Mouse (Mus musculus) embryonic facial prominence, embryonic 12.5 days (tissue): ENCODE measurements around the gene Ssbp4. TPM values are rescaled to one million over a fixed set of nuclear protein-coding genes. Genes with fewer than 3 reads are reported as not detected.

ENCODE experiments used
- ATAC-seq: fragments of 200-750 bp; cut with Nextera tagmentation; 2 replicates; pipeline ENCODE4 v1.8.0; 2017; ENCODE audit not compliant: insufficient number of reproducible peaks, insufficient read depth, low FRiP score, low TSS enrichment
- H3K27ac ChIP-seq: fragments of 300-500 bp; sonication (generic); 2 replicates; pipeline ENCODE4 v1.5.1; 2016; ENCODE audit warnings: mild to moderate bottlenecking
- H3K27me3 ChIP-seq: fragments of 300-500 bp; sonication (generic); 2 replicates; pipeline ENCODE4 v1.6.1; 2016; ENCODE audit warnings: mild to moderate bottlenecking, moderate library complexity
- H3K36me3 ChIP-seq: fragments of 300-500 bp; sonication (generic); 2 replicates; pipeline ENCODE4 v1.6.1; 2016; ENCODE audit warnings: mild to moderate bottlenecking
- H3K4me1 ChIP-seq: fragments of 300-500 bp; sonication (generic); 2 replicates; pipeline ENCODE4 v1.6.1; 2016
- H3K4me2 ChIP-seq: fragments of 300-500 bp; sonication (generic); replicated peaks from 2 replicates; pipeline ENCODE4 v1.6.1; 2016; ENCODE audit warnings: mild to moderate bottlenecking, moderate library complexity
- H3K4me3 ChIP-seq: fragments of 300-500 bp; sonication (generic); 2 replicates; pipeline ENCODE4 v1.5.1; 2016; ENCODE audit warnings: mild to moderate bottlenecking
- H3K9ac ChIP-seq: fragments of 300-500 bp; sonication (generic); 2 replicates; pipeline ENCODE4 v1.6.1; 2016; ENCODE audit warnings: mild to moderate bottlenecking, moderate library complexity
- H3K9me3 ChIP-seq: fragments of 300-500 bp; sonication (generic); 2 replicates; pipeline ENCODE4 v1.6.1; 2016; ENCODE audit warnings: mild to moderate bottlenecking, moderate library complexity
- WGBS: fragments of 180-500 bp; shearing (Covaris S2); methylation state at CpG from one replicate; pipeline ENCODE4 v1.1.7; 2016; 5-methylcytosine and 5-hydroxymethylcytosine counted together
- polyA plus RNA-seq: library from polyadenylated mRNA; unstranded; fragments of >200 nt; fragmentation: Nextera tagmentation; extraction: Ambion mirVana; gene quantifications from 2 replicates; pipeline ENCODE4 v1.2.1, GENCODE M21; 2016

Ssbp4 gene
- polyA plus RNA-seq, 1 experiment from 2014 or later = 134 TPM

- H3K36me3 ChIP-seq = no peaks in the 10 kb centered on the region
- WGBS = 21% methylated on average over 24 of the region's 24 CpGs
- H3K4me3 ChIP-seq = no peak overlapping the region
- H3K9ac ChIP-seq = no peak overlapping the region
- peaks cover 22% of the 10 kb centered on the region for H3K27me3 ChIP-seq
- H3K9me3 ChIP-seq = no peaks in the 10 kb centered on the region
- 0 out of 2 replicates have a peak overlapping the region, but pooled peaks have one; percentile 3 for H3K4me2 ChIP-seq
- H3K27ac ChIP-seq = no peak overlapping the region
- H3K4me1 ChIP-seq = peaks cover 24% of the 10 kb centered on the region
- no peak for ATAC-seq
Observed at GRCm38 (mm10) chr8:70631436-70631835, 22.8 kb upstream of the Ssbp4 start.

- H3K9me3 ChIP-seq = no peaks in the 10 kb centered on the region
- peak overlapping the region; percentile 63; the same call in 1 of the 2 replicates for H3K4me2 ChIP-seq
- H3K27me3 ChIP-seq = peaks cover 22% of the 10 kb centered on the region
- no peak for ATAC-seq
- no peak overlapping the region; the same call in 1 of the 2 replicates for H3K4me3 ChIP-seq
- H3K36me3 ChIP-seq = no peaks in the 10 kb centered on the region
- 12% methylated on average over 22 of the region's 22 CpGs for WGBS
- H3K9ac ChIP-seq = no peak overlapping the region; the same call in 1 of the 2 replicates
- peaks cover 24% of the 10 kb centered on the region for H3K4me1 ChIP-seq
- H3K27ac ChIP-seq = no peak overlapping the region
Observed at GRCm38 (mm10) chr8:70630532-70631381, 22.1 kb upstream of the Ssbp4 start.

GRCm38 (mm10) chr8:70629574-70630531, 21.2 kb upstream of the Ssbp4 start:
- H3K4me2 ChIP-seq = peak overlapping the region; percentile 63
- peaks cover 24% of the 10 kb centered on the region for H3K4me1 ChIP-seq
- H3K36me3 ChIP-seq = no peaks in the 10 kb centered on the region
- peak overlapping the region; percentile 41 for H3K4me3 ChIP-seq
- peaks cover 22% of the 10 kb centered on the region for H3K27me3 ChIP-seq
- H3K9ac ChIP-seq = peak overlapping the region; percentile 49
- no peaks in the 10 kb centered on the region for H3K9me3 ChIP-seq
- no peak overlapping the region for H3K27ac ChIP-seq
- 2% methylated on average over 60 of the region's 60 CpGs for whole genome bisulfite sequencing
- peak; percentile 70 for ATAC-seq

GRCm38 (mm10) chr8:70628986-70629490, 20.4 kb upstream of the Ssbp4 start:
- H3K9me3 ChIP-seq = no peaks in the 10 kb centered on the region
- H3K27ac ChIP-seq = no peak overlapping the region
- WGBS = 57% methylated on average over 7 of the region's 7 CpGs
- peak overlapping the region; percentile 63 for H3K4me2 ChIP-seq
- peak overlapping the region; percentile 41 for H3K4me3 ChIP-seq
- H3K36me3 ChIP-seq = no peaks in the 10 kb centered on the region
- peaks cover 22% of the 10 kb centered on the region for H3K27me3 ChIP-seq
- ATAC-seq = no peak
- H3K9ac ChIP-seq = peak overlapping the region; percentile 25
- peaks cover 21% of the 10 kb centered on the region for H3K4me1 ChIP-seq

GRCm38 (mm10) chr8:70627041-70627440, 18.4 kb upstream of the Ssbp4 start:
- Histone ChIP-seq H3K27ac (no peak overlapping the region), H3K9ac (no peak overlapping the region), H3K27me3 (peaks cover 19% of the 10 kb centered on the region), H3K4me3 (no peak overlapping the region), H3K36me3 (no peaks in the 10 kb centered on the region), H3K4me1 (peaks cover 17% of the 10 kb centered on the region), H3K4me2 (no peak overlapping the region), H3K9me3 (no peaks in the 10 kb centered on the region)
- WGBS = 90% methylated on average over 5 of the region's 5 CpGs
- no peak for ATAC-seq

- 17% methylated on average over 5 of the region's 5 CpGs for WGBS
- Histone ChIP-seq H3K4me2 (peak overlapping the region; percentile 7; the same call in 1 of the 2 replicates), H3K9ac (no peak overlapping the region), H3K27me3 (peaks cover 19% of the 10 kb centered on the region), H3K9me3 (no peaks in the 10 kb centered on the region), H3K36me3 (no peaks in the 10 kb centered on the region), H3K27ac (no peak overlapping the region), H3K4me3 (no peak overlapping the region), H3K4me1 (0 out of 2 replicates have a peak, but pooled peaks cover 3% of the 10 kb centered on the region)
- ATAC-seq = no peak
Observed at GRCm38 (mm10) chr8:70625104-70625503, 16.4 kb upstream of the Ssbp4 start.

- H3K4me1 ChIP-seq = no peaks in the 10 kb centered on the region
- no peak overlapping the region for H3K4me3 ChIP-seq
- no peak overlapping the region for H3K27ac ChIP-seq
- H3K9ac ChIP-seq = no peak overlapping the region
- H3K27me3 ChIP-seq = peaks cover 23% of the 10 kb centered on the region
- no peaks in the 10 kb centered on the region for H3K9me3 ChIP-seq
- no peak overlapping the region for H3K4me2 ChIP-seq
- no peak for ATAC-seq
- 57% methylated on average over 3 of the region's 3 CpGs for whole genome bisulfite sequencing
- no peaks in the 10 kb centered on the region for H3K36me3 ChIP-seq
Observed at GRCm38 (mm10) chr8:70622220-70622619, 13.5 kb upstream of the Ssbp4 start.

GRCm38 (mm10) chr8:70618888-70619334, 10.2 kb upstream of the Ssbp4 start:
- WGBS = 33% methylated on average over 9 of the region's 9 CpGs
- no peaks in the 10 kb centered on the region for H3K9me3 ChIP-seq
- H3K27me3 ChIP-seq = peaks cover 23% of the 10 kb centered on the region
- H3K4me2 ChIP-seq = no peak overlapping the region
- ATAC-seq = no peak
- H3K4me3 ChIP-seq = no peak overlapping the region
- H3K27ac ChIP-seq = no peak overlapping the region
- no peaks in the 10 kb centered on the region for H3K36me3 ChIP-seq
- no peaks in the 10 kb centered on the region for H3K4me1 ChIP-seq
- no peak overlapping the region for H3K9ac ChIP-seq

- no peak for ATAC-seq
- Histone ChIP-seq H3K4me2 (no peak overlapping the region), H3K4me3 (no peak overlapping the region), H3K4me1 (no peaks in the 10 kb centered on the region), H3K27me3 (peaks cover 23% of the 10 kb centered on the region), H3K9ac (no peak overlapping the region), H3K36me3 (no peaks in the 10 kb centered on the region), H3K9me3 (no peaks in the 10 kb centered on the region), H3K27ac (no peak overlapping the region; the same call in 1 of the 2 replicates)
- 78% methylated on average over 11 of the region's 11 CpGs for WGBS
Observed at GRCm38 (mm10) chr8:70617985-70618384, 9.3 kb upstream of the Ssbp4 start.

GRCm38 (mm10) chr8:70616645-70617044, 8.0 kb upstream of the Ssbp4 start:
- H3K4me2 ChIP-seq = no peak overlapping the region
- WGBS = 49% methylated on average over 11 of the region's 11 CpGs
- peaks cover 13% of the 10 kb centered on the region for H3K27me3 ChIP-seq
- H3K9me3 ChIP-seq = no peaks in the 10 kb centered on the region
- H3K27ac ChIP-seq = no peak overlapping the region
- H3K9ac ChIP-seq = no peak overlapping the region
- H3K4me1 ChIP-seq = 0 out of 2 replicates have a peak, but pooled peaks cover 2% of the 10 kb centered on the region
- H3K4me3 ChIP-seq = no peak overlapping the region
- ATAC-seq = no peak
- H3K36me3 ChIP-seq = no peaks in the 10 kb centered on the region

GRCm38 (mm10) chr8:70615894-70616293, 7.2 kb upstream of the Ssbp4 start, which contains the start of gene Lrrc25:
Lrrc25 (plus strand) TSS chr8:70616155.
- no peak within 1 kb of the TSS for H3K9ac ChIP-seq
- H3K36me3 ChIP-seq = no peaks in the 10 kb centered on the region
- H3K27ac ChIP-seq = no peak within 1 kb of the TSS
- WGBS = 82% methylated on average over 3 of the region's 3 CpGs
- no peak within 1 kb of the TSS for H3K4me2 ChIP-seq
- peaks cover 8% of the 10 kb centered on the region; the same call in 1 of the 2 replicates for H3K4me1 ChIP-seq
- no peak for ATAC-seq
- H3K27me3 ChIP-seq = peaks cover 9% of the 10 kb centered on the region
- no peaks in the 10 kb centered on the region for H3K9me3 ChIP-seq
- no peak within 1 kb of the TSS for H3K4me3 ChIP-seq
